Mouse (Mus musculus): Measurements from ENCODE around the gene Dvl1.

Gene Dvl1

DNA sequence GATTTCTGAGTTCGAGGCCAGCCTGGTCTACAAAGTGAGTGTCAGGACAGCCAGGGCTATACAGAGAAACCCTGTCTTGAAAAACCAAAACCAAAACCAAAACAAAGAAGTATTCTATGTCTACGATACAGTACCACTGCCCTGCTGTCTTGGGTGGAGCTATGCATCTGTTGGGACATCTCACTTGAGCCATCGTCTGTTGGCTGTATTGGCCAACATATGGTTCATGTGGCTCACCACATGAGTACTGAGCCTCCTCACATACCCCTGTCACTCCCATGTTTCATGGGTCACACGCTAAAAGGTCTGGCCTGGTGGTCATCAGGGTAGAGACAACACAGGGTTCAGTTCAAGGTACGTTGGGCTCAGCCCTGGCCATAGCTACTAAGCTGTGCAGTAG, 39.1 kb downstream of the Dvl1 start:
- DNase-seq: no peak

DNA sequence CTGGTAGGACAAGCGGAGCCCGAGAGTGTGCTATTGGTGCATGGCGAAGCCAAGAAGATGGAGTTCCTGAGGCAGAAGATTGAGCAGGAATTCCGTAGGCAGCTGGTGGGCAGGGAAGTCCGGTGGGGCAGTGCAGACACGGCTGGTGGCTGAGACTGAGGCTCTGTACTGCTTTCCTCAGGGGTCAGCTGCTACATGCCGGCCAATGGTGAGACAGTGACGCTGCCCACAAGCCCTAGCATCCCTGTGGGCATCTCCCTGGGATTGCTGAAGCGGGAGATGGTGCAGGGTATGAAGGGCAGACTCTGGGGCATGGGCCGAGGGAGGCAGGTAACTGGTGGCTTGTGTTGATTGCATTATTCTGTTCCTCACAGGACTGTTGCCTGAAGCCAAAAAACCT, 40.5 kb downstream of the Dvl1 start:
- no peak for DNase-seq

DNA sequence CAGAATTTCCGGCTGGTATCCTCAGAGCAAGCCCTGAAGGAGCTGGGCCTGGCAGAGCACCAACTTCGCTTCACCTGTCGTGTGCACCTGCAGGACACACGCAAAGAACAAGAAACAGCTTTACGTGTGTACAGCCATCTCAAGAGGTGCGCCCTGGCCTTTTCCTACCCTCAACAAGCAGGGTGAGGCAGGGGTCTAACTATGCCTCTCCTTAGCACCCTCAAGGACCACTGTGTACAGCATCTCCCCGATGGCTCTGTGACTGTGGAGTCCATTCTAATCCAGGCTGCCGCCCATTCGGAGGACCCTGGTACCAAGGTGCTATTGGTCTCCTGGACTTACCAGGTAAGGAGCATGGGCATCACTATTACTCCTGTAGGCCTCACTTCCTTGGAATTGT, 41.0 kb downstream of the Dvl1 start:
- no peak for DNase-seq

DNA sequence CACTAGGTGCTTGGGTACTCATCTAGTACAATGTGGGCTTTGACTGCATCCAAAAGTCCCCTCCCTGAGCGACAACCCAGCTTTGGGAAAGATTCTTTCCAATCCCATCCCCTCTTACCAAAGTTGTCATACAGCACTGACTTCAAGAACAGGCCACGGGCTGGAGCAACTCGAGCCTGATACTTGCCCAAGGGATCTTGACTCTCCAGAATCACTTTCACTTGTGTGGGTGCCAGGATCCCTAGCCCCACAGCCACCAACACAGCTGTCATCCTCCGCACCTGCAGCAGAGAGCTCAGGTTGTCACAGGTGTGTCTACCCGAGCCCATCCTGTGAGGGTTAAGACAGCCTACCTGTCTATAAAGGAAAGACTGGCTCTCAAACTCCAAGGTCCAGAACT, 42.1 kb downstream of the Dvl1 start:
- no peak for DNase-seq

DNA sequence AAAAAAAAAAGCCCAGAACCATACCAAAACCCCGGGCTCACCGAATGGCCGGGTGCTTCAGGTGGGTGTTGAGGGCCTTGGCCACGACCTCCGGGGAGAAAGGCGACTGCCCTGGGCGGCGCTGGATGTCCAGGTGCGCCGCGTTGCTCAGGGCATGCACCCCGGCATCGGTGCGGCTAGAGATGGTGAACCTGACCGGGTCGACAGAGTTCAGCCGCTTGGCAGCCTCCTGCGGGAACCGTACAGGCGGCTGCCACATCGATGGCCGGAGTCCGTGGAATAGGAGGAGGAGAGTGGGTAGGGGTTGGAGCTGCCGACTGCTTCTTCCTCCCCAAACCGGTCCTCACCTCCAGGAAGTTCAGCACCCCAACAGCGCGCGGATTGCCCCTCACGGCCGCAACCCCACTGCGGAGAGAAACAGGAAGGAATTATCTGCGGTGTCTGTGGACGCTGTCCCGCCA, 43.8 kb downstream of the Dvl1 start:
- DNase-seq: peak; percentile 38

DNA sequence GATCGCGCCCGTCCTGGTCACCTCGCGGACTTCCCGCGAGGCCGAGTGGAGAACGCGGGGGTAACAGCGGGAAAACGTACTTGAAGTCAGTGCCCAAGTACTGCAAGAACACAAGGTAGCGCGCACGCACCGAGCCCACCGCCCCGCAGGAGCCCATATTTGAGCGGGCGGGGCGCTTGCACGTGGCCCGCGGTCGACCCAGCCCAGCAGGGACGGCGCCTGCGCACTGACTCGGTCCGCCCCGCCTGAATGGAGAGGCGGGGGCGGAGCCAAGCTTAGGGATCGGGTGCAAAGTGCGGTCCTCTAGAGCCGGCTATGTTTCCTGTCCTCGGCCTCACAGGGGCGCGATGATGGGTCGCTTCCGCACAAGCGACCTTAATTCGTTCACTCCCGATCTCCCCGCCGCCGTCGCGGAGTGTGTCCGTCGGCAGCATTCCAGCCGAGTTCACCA, 44.4 kb downstream of the Dvl1 start, which contains the start of the genes Pusl1 and Acap3:
TSS of gene Pusl1 (minus strand) at position 231 of the 451 bp plus-strand sequence.
TSS of gene Acap3 (plus strand) at position 272 of the 451 bp plus-strand sequence.
- peak; percentile 97 for DNase-seq

DNA sequence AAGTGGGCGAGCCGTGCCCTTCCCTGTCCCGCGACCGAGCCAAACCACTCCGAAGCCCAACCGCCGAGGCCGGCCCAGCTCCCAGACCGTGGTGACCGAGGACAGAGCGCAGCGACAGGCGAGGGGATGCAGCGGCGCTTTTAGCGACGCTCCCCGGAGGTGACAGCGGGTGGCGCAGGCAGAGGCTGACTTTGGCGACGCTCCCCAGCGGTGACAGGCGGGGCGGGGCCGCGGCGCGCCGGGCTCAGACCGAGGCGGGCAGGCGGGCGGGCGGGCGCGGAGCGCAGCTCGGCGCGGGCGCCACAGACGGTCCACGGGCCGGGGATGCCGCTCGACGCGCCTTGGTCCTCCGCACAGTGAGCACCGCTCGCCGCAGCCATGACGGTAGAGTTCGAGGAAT, 44.8 kb downstream of the Dvl1 start:
- peak; percentile 72 for DNase-seq

DNA sequence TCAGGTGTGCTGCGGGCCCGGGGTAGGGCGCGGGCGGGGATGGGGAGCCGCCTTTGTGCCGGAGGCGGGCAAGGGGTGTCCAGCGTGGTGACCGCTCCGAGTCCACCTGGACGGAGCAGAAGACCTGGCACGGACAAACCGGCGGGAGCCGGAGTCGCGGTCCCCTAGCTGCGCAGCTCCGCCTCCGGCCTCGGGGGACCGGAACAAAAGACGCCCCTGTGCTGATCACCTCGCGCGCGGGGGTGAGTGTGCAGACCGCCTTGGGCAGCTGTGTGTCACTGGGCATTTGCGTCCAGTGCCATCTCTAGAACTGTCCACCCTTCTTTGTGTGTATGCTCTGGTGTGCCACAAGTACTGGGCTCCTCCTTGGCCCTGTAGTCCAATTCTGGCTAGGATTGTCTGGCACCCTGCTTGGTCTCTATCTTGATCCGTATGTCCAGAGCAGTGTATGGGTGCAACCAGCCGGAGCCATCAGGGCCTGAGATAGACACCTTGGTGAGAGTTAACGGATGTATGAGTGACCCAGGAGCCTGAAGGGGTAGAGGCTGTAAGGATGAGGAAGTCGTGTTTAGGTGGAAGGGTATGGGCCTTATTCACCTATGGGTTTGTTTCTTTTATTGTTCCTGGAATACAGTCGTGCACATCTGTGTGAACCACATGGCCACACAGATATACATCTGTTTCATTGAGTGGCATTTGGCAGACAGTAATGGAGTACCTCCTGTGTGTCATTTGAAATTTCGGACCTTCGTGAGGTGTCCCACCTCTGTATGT, 45.4 kb downstream of the Dvl1 start:
- DNase-seq: no peak

DNA sequence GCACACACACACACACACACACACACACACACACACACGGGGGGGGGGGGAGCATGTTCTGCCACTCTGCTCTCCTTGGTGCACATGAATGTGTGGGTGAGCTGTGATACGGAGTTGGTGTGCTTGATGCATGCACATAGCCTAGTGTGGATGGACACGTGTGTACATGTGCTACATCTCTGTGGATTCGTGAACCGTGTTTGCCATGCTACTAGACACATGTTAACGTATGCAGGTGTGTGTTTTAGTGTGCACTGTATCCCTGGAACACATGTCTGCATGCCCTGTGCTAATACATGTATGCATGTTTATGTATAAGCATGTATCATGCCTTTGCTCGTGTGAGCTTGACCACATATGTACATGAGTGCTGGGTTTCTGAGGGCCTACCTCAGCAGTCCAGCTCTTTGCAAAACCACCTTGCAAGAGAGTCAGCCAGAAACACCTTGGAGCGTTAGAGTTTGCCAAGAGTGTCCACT, 46.0 kb downstream of the Dvl1 start:
- DNase-seq: no peak

DNA sequence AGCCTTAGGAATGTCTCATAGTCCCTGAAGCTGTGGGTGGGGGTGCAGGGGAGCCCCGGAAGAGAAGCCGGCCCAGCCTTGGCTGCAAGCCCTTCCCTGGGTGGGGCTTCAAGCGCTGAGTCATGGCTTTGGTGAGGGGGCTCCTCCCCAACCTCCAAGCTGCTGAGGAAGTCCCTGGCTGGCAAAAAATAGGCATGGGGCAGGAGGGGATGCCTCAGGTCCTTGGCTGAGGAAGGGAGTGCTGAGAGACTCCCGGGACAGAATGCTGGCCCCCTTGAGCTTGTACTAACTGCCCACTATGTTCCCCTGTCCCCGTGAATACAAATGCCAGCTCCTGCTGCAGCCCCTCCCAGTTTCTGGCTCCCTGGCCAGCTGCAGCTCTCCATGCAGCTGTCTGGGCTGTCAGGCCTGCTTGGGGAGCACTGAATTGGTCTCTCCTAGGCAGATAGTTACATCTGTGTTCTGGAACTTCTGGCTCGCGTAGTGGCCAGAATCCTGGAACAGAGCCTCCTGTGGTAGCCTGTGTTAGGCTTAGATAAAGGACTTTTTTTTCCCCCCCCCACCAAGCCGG, 47.2 kb downstream of the Dvl1 start:
- DNase-seq: peak; percentile 67

DNA sequence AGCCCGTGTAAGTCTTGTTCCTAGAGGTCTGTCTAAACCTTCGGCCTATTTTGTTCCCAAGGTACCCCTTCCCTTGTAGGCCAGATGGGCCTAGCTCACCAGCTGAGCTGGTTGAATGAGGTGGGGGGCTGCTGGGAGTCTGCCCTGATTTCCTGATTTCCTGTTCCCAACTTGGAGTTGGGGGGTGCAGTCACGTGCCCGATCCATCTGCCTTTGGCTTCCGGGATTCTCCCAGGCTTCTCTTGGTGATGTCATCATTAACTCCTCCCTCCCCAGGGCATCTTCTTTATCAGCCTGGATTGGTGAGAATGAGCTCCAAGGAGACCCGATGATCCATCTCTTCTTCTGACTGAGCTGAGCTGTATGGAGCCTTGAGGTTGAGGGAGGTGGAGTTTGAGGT, 48.0 kb downstream of the Dvl1 start:
- DNase-seq: peak; percentile 70

DNA sequence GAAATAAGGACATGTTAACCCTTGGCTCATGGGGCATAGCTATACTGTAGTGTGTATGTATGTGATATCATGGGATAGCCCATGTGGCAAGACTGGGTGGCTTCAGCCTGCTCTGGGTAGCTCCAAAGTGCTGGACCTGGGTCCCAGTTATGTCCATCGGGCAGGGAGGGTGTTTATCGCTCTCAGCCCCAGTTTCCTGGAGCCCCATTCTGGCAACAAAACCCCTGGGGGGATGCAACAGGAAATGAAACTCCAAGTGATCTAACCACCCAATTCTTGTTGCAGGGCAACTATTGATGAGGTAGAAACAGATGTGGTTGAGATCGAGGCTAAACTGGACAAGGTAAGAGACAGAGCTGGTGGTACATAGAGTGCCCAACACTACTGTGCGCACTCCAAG, 48.6 kb downstream of the Dvl1 start:
- no peak for DNase-seq

DNA sequence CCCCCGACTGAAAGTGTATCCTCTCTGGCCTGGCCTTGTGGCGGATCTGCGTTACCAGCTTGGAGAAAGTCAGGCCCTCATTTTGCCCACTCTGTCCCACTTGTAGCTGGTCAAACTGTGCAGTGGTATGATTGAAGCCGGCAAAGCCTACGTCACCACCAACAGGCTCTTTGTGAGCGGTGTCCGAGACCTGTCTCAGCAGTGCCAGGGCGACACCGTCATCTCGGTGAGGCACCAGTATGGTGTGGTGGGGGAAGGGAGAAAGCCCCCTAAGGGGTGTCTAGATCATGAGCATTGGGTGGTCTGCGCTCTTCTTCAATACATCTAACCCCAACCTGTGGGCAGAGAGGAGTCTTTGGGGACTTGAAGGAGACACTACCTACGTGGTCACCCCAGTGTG, 49.3 kb downstream of the Dvl1 start:
- DNase-seq: no peak

DNA sequence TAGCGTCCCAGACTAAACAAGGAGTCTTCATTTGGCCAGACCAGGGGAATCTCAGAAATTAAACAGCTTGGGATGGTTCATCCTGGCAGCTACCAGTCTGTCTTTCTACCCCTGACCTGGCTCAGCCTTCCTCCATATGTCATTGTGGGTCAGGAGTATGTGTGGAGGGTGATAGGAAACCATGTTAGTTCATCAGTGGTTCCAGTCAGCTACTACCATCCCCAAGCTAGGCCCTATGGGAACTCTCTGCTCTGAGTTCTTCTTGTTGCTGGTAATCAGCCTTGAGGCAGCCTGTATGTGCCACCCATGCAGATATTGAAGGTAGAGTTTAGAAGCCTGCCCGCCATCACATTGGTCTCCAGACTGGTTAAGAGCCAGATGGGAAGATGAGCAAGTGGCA, 51.1 kb downstream of the Dvl1 start:
- no peak for DNase-seq

DNA sequence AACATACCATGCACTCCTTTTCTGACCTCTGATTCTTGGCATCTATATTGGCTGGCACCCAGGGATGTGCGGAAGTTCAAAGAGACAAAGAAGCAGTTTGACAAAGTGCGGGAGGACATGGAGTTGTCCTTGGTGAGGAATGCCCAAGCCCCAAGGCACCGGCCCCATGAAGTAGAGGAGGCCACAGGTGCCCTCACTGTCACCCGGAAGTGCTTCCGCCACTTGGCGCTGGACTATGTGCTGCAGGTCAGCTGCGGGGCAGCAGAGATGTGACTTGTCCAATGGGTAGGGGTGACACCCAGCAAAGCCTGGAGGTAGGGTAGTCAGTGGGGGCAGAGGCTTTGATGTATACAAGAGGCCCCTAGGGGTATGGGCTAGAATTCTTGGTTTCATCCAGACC, 52.2 kb downstream of the Dvl1 start:
- peak; percentile 0 for DNase-seq

DNA sequence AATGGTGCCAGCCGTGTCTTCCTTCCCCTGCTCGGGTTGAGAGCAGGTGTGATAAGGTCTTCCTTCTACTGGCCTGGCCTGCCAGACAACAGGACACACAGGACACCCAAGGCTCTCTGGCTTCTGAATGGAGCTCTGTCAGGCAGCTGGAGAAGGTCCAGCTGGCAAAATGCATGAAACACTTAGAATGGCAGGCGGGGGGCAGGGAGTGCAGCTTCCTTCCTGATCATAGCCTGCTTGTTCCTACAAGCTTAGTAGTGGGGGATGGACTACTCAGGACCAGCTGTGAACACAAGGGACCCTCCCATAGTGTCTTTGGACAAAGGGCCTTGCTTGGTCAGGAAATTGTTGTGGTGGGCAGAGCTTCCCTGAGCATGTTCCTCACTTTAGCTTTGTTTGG, 54.0 kb downstream of the Dvl1 start:
- DNase-seq: peak; percentile 18

DNA sequence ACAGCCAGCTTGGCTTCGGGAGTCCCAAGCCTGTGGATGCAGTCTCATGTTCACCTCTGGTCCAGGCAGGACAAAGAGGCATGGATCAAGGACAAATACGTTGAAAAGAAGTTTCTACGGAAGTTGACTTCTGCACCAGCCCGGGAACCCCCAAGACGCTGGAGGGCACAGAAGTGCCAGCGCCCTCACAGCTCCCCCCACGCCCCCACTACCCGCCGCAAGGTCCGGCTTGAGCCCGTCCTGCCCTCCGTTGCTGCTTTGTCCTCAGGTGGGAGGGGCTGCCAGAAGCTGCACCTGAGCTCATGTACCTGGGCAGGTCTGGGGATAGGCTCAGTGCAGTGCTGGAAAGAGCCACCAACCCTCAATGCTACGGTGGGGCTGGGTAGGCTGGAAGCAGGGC, 56.0 kb downstream of the Dvl1 start:
- DNase-seq: no peak

DNA sequence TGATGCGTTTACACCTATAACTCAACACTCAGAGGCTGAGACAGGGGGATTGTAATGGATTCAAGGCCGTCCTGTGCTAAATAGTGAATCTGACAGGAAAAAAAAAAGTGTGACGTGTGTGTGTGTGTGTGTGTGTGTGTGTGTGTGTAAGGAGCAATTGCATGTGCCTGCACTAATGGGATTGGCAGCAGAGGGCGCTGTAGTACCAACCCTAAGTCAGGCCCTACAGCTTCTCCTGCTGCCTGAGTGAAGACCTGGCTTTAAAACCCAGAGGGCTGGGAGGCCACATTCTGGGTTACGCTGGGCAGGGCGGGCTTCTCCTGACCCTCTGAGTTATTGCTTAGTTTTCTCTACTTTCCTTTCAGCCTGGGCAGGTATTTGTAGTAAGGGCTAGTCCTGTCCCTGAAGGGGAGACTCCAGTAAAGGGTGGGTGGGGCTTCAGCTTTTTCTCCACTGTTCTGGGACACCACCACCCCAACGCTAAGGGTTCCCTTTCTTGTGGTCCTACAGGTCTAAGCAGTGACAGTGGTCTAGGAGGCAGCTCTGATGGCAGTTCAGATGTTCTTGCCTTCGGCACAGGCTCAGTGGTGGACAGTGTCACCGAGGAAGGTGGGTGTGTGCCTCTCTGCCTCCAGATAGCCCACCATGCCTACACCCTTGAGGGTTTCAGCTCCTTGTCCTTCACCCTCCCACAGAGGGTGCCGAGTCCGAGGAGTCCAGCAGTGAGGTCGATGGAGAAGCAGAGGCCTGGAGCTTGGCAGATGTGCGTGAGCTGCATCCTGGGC, 57.3 kb downstream of the Dvl1 start:
- peak; percentile 31 for DNase-seq

DNA sequence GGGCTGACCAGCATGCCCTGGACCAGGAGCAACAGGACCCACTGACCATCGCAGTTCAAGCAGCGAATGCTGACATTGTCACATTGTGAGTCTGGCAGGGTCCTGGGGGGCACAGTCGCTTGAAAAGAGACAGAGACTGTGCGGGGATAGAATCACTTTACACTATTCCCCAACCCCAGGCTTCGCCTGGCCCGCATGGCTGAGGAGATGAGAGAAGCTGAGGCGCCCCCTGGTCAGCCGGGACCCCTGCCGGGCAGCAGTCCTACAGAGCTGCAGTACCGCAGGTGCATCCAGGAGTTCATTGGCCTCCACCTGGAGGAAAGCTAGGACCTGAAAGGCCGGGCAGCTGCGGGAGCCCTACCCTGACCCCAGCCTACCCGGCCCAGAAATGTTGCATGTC, 58.4 kb downstream of the Dvl1 start:
- no peak for DNase-seq

DNA sequence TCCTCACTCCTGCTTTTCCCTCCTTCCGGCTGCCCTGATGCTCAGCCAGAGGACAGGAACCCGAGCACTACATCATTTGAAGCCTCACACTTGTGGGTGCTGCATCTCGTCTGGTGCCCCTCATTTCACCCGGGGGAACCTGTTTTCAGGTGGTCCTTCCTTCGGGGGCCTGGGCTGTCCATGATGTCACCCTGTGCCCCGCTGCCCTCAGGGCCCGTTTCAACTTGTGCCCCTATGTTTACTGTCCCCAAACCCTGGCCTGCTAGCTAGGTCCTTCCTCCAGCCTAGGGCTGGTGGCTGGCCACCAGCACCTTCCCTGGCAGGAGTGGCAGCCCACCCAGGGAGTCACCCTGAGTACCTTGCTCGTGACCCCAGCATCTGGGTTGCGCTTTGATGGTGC, 58.9 kb downstream of the Dvl1 start:
- DNase-seq: no peak

DNA sequence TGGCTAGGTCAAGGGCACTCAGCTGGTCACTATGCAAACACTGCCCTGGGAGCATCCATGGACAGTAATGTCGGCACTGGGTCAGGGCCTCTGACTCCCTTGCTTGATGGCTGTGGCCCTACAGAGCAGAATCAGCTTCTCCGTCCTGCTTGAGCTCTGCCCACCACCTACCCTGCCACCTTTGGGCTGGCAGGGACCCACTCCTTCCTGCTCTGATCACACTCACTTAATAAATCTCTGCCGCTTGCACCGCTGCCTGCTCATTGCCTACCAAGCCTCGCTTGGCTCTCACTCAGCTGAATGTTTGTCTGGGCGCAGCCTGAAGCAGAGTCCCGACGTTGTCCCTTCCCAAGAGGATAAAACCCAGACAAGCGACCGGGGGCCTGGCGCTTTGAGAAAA, 59.8 kb downstream of the Dvl1 start:
- no peak for DNase-seq

DNA sequence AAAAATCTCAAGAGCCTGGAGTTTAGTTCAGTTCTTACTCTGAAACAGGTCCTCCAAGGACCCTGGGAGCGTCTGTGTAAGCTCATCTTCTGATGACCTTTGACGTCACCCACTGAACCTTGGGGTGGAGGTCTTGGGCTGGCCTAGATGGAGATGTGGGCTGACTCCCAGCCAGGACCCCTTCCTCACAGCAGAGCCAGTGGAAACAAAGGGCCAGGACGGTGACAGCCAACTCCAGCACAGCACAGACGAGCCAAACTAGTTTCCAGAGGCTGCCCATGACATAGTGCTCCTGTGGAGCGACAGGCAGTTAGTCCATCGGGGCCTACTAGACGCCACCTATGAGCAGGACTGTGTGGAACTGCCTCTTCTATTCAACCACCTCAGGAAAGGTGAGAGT, 61.1 kb downstream of the Dvl1 start:
- no peak for DNase-seq

DNA sequence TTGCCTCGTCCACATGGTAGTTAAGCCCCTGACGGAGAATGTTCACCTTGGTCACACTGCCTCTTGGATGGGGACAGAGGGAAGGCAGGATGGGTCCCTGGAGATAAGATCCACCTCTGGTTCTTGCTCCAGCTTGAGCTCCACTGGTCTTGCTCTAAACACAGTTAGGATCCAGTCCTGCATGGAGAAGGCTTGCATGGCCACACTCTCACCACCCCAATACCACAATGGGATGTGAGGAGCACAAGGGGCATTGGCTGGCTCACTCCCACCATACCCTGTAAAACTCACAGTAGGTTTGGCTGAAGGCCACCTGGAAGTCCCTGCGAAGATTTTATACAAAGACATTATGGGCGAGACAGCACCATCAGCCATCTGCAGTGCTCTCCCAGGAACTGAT, 61.5 kb downstream of the Dvl1 start:
- DNase-seq: no peak
